Mouse (Mus musculus): ENCODE measurements at regions not wholly inside any gene's neighbourhood (a gene's known extent, or its start where the extent isn't known, plus 50 kb on each side); places are given as distances from the start of the nearest gene placed in this dataset.

- H3K27ac ChIP-seq (ENCODE audit: insufficient read depth, low read length), result no peak overlapping the region
Observed at GRCm38 (mm10) chr6:94829246-94829645, 129.3 kb upstream of the Lrig1 start.

DNA sequence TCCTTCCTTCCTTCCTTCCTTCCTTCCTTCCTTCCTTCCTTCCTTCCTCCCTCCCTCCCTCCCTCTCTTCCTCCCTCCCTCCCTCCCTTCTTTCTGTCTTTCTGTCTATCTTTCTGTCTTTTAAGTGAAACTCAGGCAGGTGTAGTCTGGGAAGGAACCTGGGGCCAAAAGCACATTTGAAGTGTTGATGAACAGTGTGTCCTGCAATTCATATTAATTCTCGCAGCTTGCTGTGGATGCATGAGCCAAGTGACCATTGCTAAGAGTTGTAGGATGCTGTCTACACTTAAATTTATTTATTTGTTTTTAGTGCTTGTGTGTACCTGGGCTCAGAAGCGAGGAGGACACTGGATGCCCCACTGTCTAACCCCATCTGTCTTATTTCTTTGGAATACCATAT, 126.7 kb upstream of the Lrig1 start:
- Histone ChIP-seq H3K9ac (ENCODE audit: low read depth, poor library complexity, severe bottlenecking) (no peak overlapping the region), H3K4me3 (ENCODE audit: low read depth, low read length) (no peak overlapping the region), H3K4me1 (ENCODE audit: control insufficient read depth, insufficient read depth, low read length) (no peaks in the 10 kb centered on the region), H3K27me3 (ENCODE audit: control insufficient read depth, insufficient read depth, low read length, poor library complexity, severe bottlenecking) (no peaks in the 10 kb centered on the region), H3K9me3 (replicated peaks; ENCODE audit: control insufficient read depth, insufficient read depth, low read length, poor library complexity, severe bottlenecking) (no peaks in the 10 kb centered on the region), H3K27ac (ENCODE audit: insufficient read depth, low read length) (no peak overlapping the region), H3K36me3 (ENCODE audit: control insufficient read depth, insufficient read depth, low read length, poor library complexity, severe bottlenecking) (no peaks in the 10 kb centered on the region)
- TF ChIP-seq CTCF (IDR thresholded peaks at IDR 0.05; ENCODE audit: low read depth, low read length) (no peak), EP300 (IDR thresholded peaks at IDR 0.05; ENCODE audit: insufficient read depth, low read depth, low read length) (no peak), POLR2A (IDR thresholded peaks at IDR 0.05; ENCODE audit: insufficient read depth, low read length) (no peak)

More at GRCm38 (mm10) chr6:94829246-94829645, 129.3 kb upstream of the Lrig1 start:
- Histone ChIP-seq H3K4me3 (ENCODE audit: low read depth, low read length) (no peak overlapping the region), H3K9ac (ENCODE audit: low read depth, poor library complexity, severe bottlenecking) (no peak overlapping the region), H3K36me3 (ENCODE audit: control insufficient read depth, insufficient read depth, low read length, poor library complexity, severe bottlenecking) (no peaks in the 10 kb centered on the region), H3K27me3 (ENCODE audit: control insufficient read depth, insufficient read depth, low read length, poor library complexity, severe bottlenecking) (no peaks in the 10 kb centered on the region), H3K4me1 (ENCODE audit: control insufficient read depth, insufficient read depth, low read length) (no peaks in the 10 kb centered on the region), H3K9me3 (replicated peaks; ENCODE audit: control insufficient read depth, insufficient read depth, low read length, poor library complexity, severe bottlenecking) (no peaks in the 10 kb centered on the region)
- TF ChIP-seq CTCF (IDR thresholded peaks at IDR 0.05; ENCODE audit: low read depth, low read length), result no peak
- TF ChIP-seq EP300 (IDR thresholded peaks at IDR 0.05; ENCODE audit: insufficient read depth, low read depth, low read length), result no peak
- TF ChIP-seq POLR2A (IDR thresholded peaks at IDR 0.05; ENCODE audit: insufficient read depth, low read length), result no peak

GRCm38 (mm10) chr6:94818220-94818619, 118.3 kb upstream of the Lrig1 start:
- Histone ChIP-seq H3K4me1 (ENCODE audit: control insufficient read depth, insufficient read depth, low read length) (no peaks in the 10 kb centered on the region), H3K4me3 (ENCODE audit: low read depth, low read length) (no peak overlapping the region), H3K27me3 (ENCODE audit: control insufficient read depth, insufficient read depth, low read length, poor library complexity, severe bottlenecking) (no peaks in the 10 kb centered on the region), H3K9ac (ENCODE audit: low read depth, poor library complexity, severe bottlenecking) (no peak overlapping the region), H3K27ac (ENCODE audit: insufficient read depth, low read length) (no peak overlapping the region), H3K36me3 (ENCODE audit: control insufficient read depth, insufficient read depth, low read length, poor library complexity, severe bottlenecking) (no peaks in the 10 kb centered on the region), H3K9me3 (replicated peaks; ENCODE audit: control insufficient read depth, insufficient read depth, low read length, poor library complexity, severe bottlenecking) (no peaks in the 10 kb centered on the region)
- TF ChIP-seq POLR2A (IDR thresholded peaks at IDR 0.05; ENCODE audit: insufficient read depth, low read length), result no peak
- TF ChIP-seq EP300 (IDR thresholded peaks at IDR 0.05; ENCODE audit: insufficient read depth, low read depth, low read length), result no peak
- TF ChIP-seq CTCF (IDR thresholded peaks at IDR 0.05; ENCODE audit: low read depth, low read length), result no peak

- Histone ChIP-seq H3K4me3 (ENCODE audit: low read depth, low read length) (no peak overlapping the region), H3K27me3 (ENCODE audit: control insufficient read depth, insufficient read depth, low read length, poor library complexity, severe bottlenecking) (no peaks in the 10 kb centered on the region), H3K36me3 (ENCODE audit: control insufficient read depth, insufficient read depth, low read length, poor library complexity, severe bottlenecking) (no peaks in the 10 kb centered on the region), H3K4me1 (ENCODE audit: control insufficient read depth, insufficient read depth, low read length) (no peaks in the 10 kb centered on the region), H3K9me3 (replicated peaks; ENCODE audit: control insufficient read depth, insufficient read depth, low read length, poor library complexity, severe bottlenecking) (no peaks in the 10 kb centered on the region), H3K9ac (ENCODE audit: low read depth, poor library complexity, severe bottlenecking) (no peak overlapping the region), H3K27ac (ENCODE audit: insufficient read depth, low read length) (no peak overlapping the region)
- TF ChIP-seq EP300 (IDR thresholded peaks at IDR 0.05; ENCODE audit: insufficient read depth, low read depth, low read length) (no peak), CTCF (IDR thresholded peaks at IDR 0.05; ENCODE audit: low read depth, low read length) (no peak), POLR2A (IDR thresholded peaks at IDR 0.05; ENCODE audit: insufficient read depth, low read length) (no peak)
Observed at GRCm38 (mm10) chr6:94816161-94816560, 116.2 kb upstream of the Lrig1 start.

GRCm38 (mm10) chr6:94814711-94815110, 114.8 kb upstream of the Lrig1 start:
- Histone ChIP-seq H3K36me3 (ENCODE audit: control insufficient read depth, insufficient read depth, low read length, poor library complexity, severe bottlenecking) (no peaks in the 10 kb centered on the region), H3K9me3 (replicated peaks; ENCODE audit: control insufficient read depth, insufficient read depth, low read length, poor library complexity, severe bottlenecking) (no peaks in the 10 kb centered on the region), H3K27me3 (ENCODE audit: control insufficient read depth, insufficient read depth, low read length, poor library complexity, severe bottlenecking) (no peaks in the 10 kb centered on the region), H3K4me3 (ENCODE audit: low read depth, low read length) (no peak overlapping the region), H3K9ac (ENCODE audit: low read depth, poor library complexity, severe bottlenecking) (no peak overlapping the region), H3K4me1 (ENCODE audit: control insufficient read depth, insufficient read depth, low read length) (no peaks in the 10 kb centered on the region), H3K27ac (ENCODE audit: insufficient read depth, low read length) (no peak overlapping the region)
- TF ChIP-seq CTCF (IDR thresholded peaks at IDR 0.05; ENCODE audit: low read depth, low read length), result no peak
- TF ChIP-seq POLR2A (IDR thresholded peaks at IDR 0.05; ENCODE audit: insufficient read depth, low read length), result no peak
- TF ChIP-seq EP300 (IDR thresholded peaks at IDR 0.05; ENCODE audit: insufficient read depth, low read depth, low read length), result no peak

- no peak overlapping the region for H3K27ac ChIP-seq (ENCODE audit: insufficient read depth, low read length)
- no peaks in the 10 kb centered on the region for H3K27me3 ChIP-seq (ENCODE audit: control insufficient read depth, insufficient read depth, low read length, poor library complexity, severe bottlenecking)
- H3K9ac ChIP-seq (ENCODE audit: low read depth, poor library complexity, severe bottlenecking), result no peak overlapping the region
- H3K4me1 ChIP-seq (ENCODE audit: control insufficient read depth, insufficient read depth, low read length), result no peaks in the 10 kb centered on the region
- H3K4me3 ChIP-seq (ENCODE audit: low read depth, low read length), result no peak overlapping the region
- no peaks in the 10 kb centered on the region for H3K9me3 ChIP-seq (replicated peaks; ENCODE audit: control insufficient read depth, insufficient read depth, low read length, poor library complexity, severe bottlenecking)
- TF ChIP-seq CTCF (IDR thresholded peaks at IDR 0.05; ENCODE audit: low read depth, low read length) (no peak), EP300 (IDR thresholded peaks at IDR 0.05; ENCODE audit: insufficient read depth, low read depth, low read length) (no peak), POLR2A (IDR thresholded peaks at IDR 0.05; ENCODE audit: insufficient read depth, low read length) (no peak)
- H3K36me3 ChIP-seq (ENCODE audit: control insufficient read depth, insufficient read depth, low read length, poor library complexity, severe bottlenecking), result no peaks in the 10 kb centered on the region
Observed at GRCm38 (mm10) chr6:94813481-94814148, 113.7 kb upstream of the Lrig1 start.

Data from ES-Bruce4 (cell line).